Mouse (Mus musculus): Measurements from ENCODE around the gene Prdx5. TPM values are rescaled to one million over a fixed set of nuclear protein-coding genes. Genes with fewer than 3 reads are reported as not detected.
"Not testable (repeated sequence)": the region's sequence is repeated elsewhere in the genome, so short reads cannot be mapped to it uniquely, and the experiment has no call there.

The Prdx5 gene
- polyA plus RNA-seq, 1 experiment from 2014 or later: 169 TPM

DNA sequence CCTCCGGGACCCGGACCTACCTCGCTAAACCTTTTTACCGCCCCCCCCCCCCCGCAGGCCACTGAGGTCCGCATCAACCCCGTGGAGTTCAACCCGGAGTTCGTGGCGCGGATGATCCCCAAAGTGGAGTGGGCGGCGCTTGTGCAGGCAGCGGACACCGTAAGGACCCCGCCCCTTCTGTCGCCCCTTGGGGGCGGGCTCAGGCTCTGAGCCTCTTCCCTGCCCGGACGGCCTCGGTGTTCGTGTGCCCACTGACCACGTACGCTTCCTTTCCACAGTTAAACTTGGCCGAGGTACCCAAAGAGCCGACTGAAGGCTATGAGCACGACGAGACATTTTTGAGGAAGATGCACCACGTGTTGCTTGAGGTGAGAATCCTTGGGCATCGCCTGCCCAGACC, 400 bp upstream of the Prdx5 start:
- H3K4me1 ChIP-seq: peaks cover 34% of the 10 kb centered on the region
- under 1% methylated on average over 29 of the region's 30 CpGs for whole genome bisulfite sequencing

DNA sequence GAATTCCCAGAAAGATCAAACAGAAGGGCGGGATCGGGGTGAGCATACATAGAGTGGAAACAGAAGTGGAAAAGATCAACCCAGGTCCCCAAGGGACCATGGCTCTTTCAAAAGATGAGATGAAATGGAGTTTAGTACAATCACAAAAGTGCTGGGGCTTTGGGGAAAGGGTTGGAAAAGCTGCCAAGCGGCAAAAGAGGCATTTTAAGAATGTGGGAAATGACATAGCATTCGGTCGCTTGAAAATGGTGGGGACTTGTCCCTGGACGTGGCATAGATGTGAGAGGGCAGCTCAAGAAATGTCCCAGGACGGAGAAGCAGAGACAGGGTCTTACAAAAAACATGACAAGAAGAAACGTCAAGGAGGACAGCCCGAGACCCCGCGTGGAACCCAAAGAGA, 885 bp downstream of the Prdx5 start:
- no peaks in the 10 kb centered on the region for H3K27me3 ChIP-seq (ENCODE audit: low read depth, poor library complexity, severe bottlenecking)
- DNase-seq (ENCODE audit: low spot score): no peak
- no peaks in the 10 kb centered on the region for H3K9me3 ChIP-seq (replicated peaks)
- peak overlapping the region; percentile 82 for H3K4me3 ChIP-seq
- peaks cover 64% of the 10 kb centered on the region for H3K36me3 ChIP-seq
- 14% methylated on average over 11 of the region's 11 CpGs for WGBS
- H3K4me1 ChIP-seq: peaks cover 34% of the 10 kb centered on the region
- peak overlapping the region; percentile 90 for H3K27ac ChIP-seq (replicated peaks)

More for the DNA sequence above, 400 bp upstream of the Prdx5 start:
- peaks cover 54% of the 10 kb centered on the region for H3K36me3 ChIP-seq
- DNase-seq (ENCODE audit: low spot score): peak; percentile 43
- H3K4me3 ChIP-seq: peak overlapping the region; percentile 82
- H3K9me3 ChIP-seq (replicated peaks); H3K27me3 ChIP-seq (ENCODE audit: low read depth, poor library complexity, severe bottlenecking): not testable (repeated sequence)
- H3K27ac ChIP-seq (replicated peaks): peak overlapping the region; percentile 90

DNA sequence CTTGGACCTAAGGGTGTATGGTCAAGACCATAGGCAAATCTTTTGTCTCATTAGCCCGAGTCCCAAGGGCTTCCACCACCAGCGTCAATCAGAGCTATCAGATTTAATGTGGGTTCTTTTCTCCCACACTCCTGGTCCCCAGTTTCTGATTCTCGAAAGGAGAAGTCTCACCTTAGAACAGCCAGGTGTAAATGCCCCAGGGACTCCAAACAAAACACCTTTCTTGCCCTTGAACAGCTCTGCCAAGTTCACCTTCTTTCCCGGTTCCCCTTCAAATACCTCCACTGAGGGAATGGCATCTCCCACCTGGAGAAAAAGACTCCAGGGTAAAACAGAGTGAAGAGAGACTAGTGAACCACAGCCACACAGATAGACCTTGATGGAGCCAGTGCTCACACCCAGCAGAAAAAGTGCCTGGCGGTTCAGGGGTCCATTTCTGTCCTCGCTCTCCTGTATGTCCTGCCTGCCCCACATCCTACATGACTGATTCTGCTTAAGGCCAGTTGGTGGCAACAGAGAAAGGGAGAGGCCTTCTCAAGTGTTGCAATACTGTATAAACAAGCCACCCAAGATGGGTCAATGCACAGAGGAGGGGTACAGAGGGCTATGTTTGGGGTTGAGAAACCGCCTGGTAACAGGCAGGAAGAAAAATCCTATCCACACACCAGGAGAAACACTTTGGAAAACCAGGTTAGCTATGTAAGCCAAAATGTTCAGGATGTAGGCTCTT, 1.9 kb downstream of the Prdx5 start:
- no peak overlapping the region for H3K27ac ChIP-seq (replicated peaks)
- peak overlapping the region; percentile 82 for H3K4me3 ChIP-seq
- peaks cover 57% of the 10 kb centered on the region for H3K36me3 ChIP-seq

DNA sequence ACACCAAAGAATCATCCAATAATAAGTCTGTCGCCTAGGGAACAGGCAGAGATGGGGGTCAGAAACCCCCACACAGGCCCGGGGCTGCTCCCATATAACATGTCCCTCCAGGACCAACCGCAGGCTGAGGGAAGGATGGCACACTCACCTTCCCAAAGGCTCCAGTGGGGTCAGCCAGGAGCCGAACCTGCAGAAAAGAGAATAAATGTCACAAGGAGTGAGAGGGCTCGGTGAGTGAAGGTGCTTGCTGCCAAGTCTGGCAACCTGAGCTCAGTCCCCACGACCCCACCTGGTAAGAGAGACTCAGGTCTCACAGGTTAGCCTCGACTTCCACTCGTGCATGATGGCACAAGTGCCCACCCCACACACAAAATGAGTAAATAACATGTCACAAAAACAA, 2.8 kb downstream of the Prdx5 start:
- 92% methylated on average over 8 of the region's 8 CpGs for WGBS

More for the DNA sequence above, 1.9 kb downstream of the Prdx5 start:
- no peak for DNase-seq (ENCODE audit: low spot score)
- Histone ChIP-seq H3K9me3 (replicated peaks) (no peaks in the 10 kb centered on the region), H3K27me3 (ENCODE audit: low read depth, poor library complexity, severe bottlenecking) (no peaks in the 10 kb centered on the region), H3K4me1 (peaks cover 34% of the 10 kb centered on the region)
- WGBS: 88% methylated on average over 7 of the region's 7 CpGs

DNA sequence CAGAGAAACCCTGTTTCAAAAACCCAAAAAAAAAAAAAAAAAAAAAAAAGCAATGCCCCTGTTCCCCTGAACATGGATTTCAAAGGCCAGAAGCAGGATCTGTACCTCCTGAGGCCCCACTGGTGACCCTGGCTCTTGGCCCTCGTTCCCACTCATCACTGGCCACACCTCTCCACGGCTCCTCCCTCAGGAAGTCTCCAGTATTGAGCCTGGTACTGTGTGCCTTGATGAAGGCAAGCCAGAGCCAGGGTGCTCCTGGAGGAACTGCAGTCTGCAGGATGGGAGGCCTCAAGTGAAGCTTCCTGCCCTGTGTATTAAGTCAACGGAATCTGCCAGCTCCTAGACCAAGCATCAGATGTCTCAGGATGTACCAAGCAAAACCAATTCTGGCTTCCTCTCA, 3.7 kb downstream of the Prdx5 start:
- peaks cover 39% of the 10 kb centered on the region for H3K36me3 ChIP-seq
- no peak for DNase-seq (ENCODE audit: low spot score)
- 85% methylated on average over 3 of the region's 3 CpGs for WGBS
- H3K4me1 ChIP-seq: peaks cover 28% of the 10 kb centered on the region
- H3K27me3 ChIP-seq (ENCODE audit: low read depth, poor library complexity, severe bottlenecking): no peaks in the 10 kb centered on the region
- H3K9me3 ChIP-seq (replicated peaks): no peaks in the 10 kb centered on the region
- no peak overlapping the region for H3K4me3 ChIP-seq
- no peak overlapping the region for H3K27ac ChIP-seq (replicated peaks)

More for the DNA sequence above, 2.8 kb downstream of the Prdx5 start:
- Histone ChIP-seq H3K27me3 (ENCODE audit: low read depth, poor library complexity, severe bottlenecking) (no peaks in the 10 kb centered on the region), H3K4me1 (peaks cover 34% of the 10 kb centered on the region), H3K36me3 (peaks cover 48% of the 10 kb centered on the region), H3K9me3 (replicated peaks) (no peaks in the 10 kb centered on the region), H3K27ac (replicated peaks) (no peak overlapping the region), H3K4me3 (no peak overlapping the region)
- no peak for DNase-seq (ENCODE audit: low spot score)

DNA sequence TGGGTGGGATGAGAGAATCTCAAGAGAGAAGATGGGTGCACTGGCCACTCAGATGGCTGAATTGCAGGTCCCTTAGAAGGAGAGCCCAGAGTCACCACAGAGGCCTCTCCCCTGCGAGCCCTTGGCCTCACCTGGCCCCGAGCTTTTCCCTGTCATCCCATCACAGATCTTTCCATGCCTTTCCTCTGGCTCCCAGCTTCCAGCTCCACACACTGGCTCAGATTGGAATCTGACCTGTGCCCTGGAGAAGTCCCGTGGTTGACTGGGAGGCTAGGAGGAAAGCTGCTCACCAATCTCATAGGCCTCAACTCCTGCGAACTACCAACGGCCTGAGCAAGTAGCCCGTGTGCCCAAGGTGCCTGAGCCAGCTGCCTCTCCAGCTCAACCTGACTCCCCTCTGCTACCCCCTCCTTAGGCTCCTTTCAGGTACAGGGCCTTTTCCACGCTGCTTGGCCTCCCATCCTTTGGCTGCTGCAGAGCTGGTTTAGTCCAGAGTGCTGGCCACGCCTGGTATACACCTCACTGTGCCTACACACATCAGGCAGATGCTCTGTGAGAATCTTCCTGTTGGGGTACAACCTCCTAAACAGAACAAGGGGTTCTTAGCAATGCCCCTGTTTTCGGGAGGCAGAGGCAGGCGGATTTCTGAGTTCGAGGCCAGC, 4.3 kb downstream of the Prdx5 start:
- Histone ChIP-seq H3K36me3 (peaks cover 35% of the 10 kb centered on the region), H3K27ac (replicated peaks) (no peak overlapping the region), H3K9me3 (replicated peaks) (no peaks in the 10 kb centered on the region), H3K4me3 (no peak overlapping the region), H3K27me3 (ENCODE audit: low read depth, poor library complexity, severe bottlenecking) (no peaks in the 10 kb centered on the region), H3K4me1 (peaks cover 24% of the 10 kb centered on the region)
- DNase-seq (ENCODE audit: low spot score): no peak
- 91% methylated on average over 11 of the region's 11 CpGs for WGBS

DNA sequence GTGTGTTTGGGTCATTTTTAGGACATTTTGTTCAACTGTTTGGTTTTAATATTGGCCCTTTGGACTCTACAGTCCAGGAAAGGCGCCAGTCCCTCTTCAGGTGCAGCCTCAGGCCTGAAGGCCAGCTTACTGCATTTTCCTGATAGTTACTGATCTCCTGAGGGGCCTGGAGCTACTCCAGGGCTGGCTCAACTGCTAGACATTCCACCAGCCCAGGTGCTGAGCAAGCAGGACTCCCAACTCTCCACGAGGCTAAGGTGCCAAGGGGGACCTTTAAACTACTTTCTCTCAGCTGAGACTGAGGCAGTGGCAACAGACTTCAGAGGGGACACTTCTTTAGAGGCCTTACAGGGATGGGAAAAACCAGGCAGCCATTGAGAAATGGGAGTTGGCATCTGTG, 5.1 kb downstream of the Prdx5 start:
- Histone ChIP-seq H3K4me1 (peaks cover 22% of the 10 kb centered on the region), H3K4me3 (no peak overlapping the region), H3K9me3 (replicated peaks) (0 out of 2 replicates have a peak, but pooled peaks cover 7% of the 10 kb centered on the region), H3K36me3 (peaks cover 35% of the 10 kb centered on the region), H3K27ac (replicated peaks) (no peak overlapping the region), H3K27me3 (ENCODE audit: low read depth, poor library complexity, severe bottlenecking) (no peaks in the 10 kb centered on the region)
- 79% methylated on average over 2 of the region's 2 CpGs for WGBS
- DNase-seq (ENCODE audit: low spot score): no peak

DNA sequence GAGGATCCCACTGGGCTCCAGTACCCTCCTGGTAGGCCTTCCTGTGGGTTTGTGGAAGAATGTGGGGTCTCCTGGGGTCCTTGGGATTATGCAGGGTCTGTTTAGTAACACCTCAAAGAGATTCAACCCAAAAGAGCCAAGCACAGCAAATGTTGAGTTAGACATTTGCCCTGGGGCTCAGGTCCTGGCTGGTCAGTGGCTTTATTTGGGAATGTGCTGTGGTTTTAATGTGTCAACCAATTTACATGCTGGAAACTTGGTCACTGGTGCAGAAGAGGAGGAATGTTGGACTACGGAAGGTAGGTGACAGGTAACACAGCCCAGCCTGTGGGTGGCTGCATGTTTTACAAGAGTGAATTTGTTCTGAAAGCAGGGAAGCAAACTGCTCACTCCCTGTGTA, 6.9 kb downstream of the Prdx5 start:
- Histone ChIP-seq H3K9me3 (replicated peaks) (0 out of 2 replicates have a peak, but pooled peaks cover 8% of the 10 kb centered on the region), H3K27me3 (ENCODE audit: low read depth, poor library complexity, severe bottlenecking) (no peaks in the 10 kb centered on the region), H3K36me3 (peaks cover 35% of the 10 kb centered on the region), H3K4me1 (peaks cover 6% of the 10 kb centered on the region), H3K4me3 (no peak overlapping the region), H3K27ac (replicated peaks) (no peak overlapping the region)
- DNase-seq (ENCODE audit: low spot score): no peak
- WGBS: 92% methylated on average over 1 of the region's 1 CpGs

DNA sequence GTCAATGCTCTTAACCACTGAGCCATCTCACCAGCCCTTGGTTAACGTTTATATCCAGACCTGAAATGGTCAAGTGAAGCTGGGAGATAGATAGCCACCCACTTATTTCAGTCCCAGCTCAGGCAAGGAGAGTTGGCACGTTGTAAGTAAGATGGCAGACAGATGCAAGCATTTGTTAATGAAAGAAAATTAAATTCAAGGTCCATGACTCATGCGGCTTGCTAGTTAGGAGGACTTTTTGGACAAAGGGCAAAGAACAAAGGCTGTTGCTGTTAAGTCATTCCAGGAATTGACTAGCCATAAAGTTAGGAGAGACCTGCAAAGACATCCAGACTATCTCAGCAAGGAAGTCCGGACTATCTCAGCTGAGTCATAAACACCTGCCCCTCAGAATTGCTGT, 10.3 kb downstream of the Prdx5 start:
- no peaks in the 10 kb centered on the region for H3K27me3 ChIP-seq (ENCODE audit: low read depth, poor library complexity, severe bottlenecking)
- no peak for DNase-seq (ENCODE audit: low spot score)
- 86% methylated on average over 4 of the region's 4 CpGs for WGBS
- H3K9me3 ChIP-seq (replicated peaks): peaks cover 16% of the 10 kb centered on the region; the same call in 1 of the 2 replicates
- peaks cover 9% of the 10 kb centered on the region for H3K36me3 ChIP-seq
- H3K4me1 ChIP-seq: no peaks in the 10 kb centered on the region
- no peak overlapping the region for H3K27ac ChIP-seq (replicated peaks)
- H3K4me3 ChIP-seq: no peak overlapping the region

DNA sequence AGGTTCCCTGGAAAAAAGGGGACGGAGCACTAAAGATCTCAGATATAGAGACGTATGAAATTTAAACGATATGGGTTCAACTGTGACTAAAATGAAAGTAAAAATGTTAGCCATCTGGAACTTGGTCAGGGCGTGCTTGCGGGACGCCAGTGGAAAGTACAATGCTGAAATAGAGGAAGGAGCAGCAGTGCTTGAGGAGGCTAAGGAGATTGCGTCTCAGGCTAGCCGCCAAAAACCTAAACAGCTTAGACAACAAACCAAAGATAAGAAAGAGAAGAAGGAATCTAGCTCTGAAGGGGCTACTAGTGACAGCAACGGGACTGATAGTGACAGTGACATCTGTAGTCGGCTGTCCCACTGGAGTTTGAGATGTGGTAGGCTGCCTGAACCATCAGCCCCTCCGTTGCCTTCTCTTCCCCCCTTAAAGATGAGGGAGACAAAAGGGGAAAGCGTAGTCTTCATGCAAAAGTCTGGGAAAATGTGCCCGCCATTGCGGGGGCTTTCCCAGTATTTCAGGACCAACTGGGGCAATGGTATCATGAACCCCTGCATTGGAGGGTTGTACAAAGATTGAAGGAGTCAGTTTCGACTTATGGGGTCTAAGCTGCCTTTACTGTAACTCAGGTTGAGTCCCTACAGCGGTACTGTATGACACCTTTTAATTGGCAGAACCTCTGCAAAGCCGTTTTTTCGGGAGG, 14.1 kb downstream of the Prdx5 start:
- not testable (repeated sequence) for H3K27ac ChIP-seq (replicated peaks); DNase-seq (ENCODE audit: low spot score); H3K4me3 ChIP-seq; H3K36me3 ChIP-seq; H3K4me1 ChIP-seq; H3K27me3 ChIP-seq (ENCODE audit: low read depth, poor library complexity, severe bottlenecking)
- 94% methylated on average over 18 of the region's 18 CpGs for WGBS
- H3K9me3 ChIP-seq (replicated peaks): peaks cover 16% of the 10 kb centered on the region; the same call in 1 of the 2 replicates

DNA sequence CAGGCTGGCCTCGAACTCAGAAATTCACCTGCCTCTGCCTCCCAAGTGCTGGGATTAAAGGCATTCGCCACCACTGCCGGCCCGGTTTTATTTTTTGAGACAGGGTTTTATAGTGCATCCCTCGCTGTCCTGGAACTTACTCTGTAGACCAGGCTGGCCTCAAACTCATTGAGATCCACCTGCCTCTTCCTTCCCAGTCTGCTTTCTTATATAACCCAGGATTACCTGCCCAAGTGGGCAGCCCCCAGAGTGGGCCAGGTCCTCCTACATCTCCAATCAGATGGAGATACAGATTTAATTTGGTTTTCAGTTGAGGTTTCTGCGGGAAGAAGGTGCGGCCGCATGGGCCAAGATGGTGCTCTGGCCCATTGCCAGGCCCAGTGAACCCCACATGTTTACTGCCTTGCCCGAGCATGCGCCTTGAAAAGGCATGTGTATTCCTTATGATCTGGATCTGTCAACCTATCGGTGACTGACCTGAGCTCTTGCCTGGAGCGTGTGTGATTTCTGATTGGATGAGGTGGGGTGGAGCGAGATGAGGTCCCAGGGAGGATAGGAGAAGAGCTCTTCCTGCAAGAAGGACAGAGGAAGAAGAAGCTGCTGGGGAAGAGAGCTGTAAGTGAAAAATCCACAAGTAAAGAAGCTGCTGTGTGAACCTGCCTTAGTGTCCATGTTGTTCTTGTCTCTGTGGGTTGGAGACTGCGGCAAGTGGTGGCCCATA, 16.0 kb downstream of the Prdx5 start:
- H3K36me3 ChIP-seq: no peaks in the 10 kb centered on the region
- no peaks in the 10 kb centered on the region for H3K4me1 ChIP-seq
- WGBS: 93% methylated on average over 14 of the region's 14 CpGs
- H3K9me3 ChIP-seq (replicated peaks): peaks cover 8% of the 10 kb centered on the region; the same call in 1 of the 2 replicates
- no peak overlapping the region for H3K4me3 ChIP-seq
- no peak for DNase-seq (ENCODE audit: low spot score)
- no peak overlapping the region for H3K27ac ChIP-seq (replicated peaks)
- no peaks in the 10 kb centered on the region for H3K27me3 ChIP-seq (ENCODE audit: low read depth, poor library complexity, severe bottlenecking)

DNA sequence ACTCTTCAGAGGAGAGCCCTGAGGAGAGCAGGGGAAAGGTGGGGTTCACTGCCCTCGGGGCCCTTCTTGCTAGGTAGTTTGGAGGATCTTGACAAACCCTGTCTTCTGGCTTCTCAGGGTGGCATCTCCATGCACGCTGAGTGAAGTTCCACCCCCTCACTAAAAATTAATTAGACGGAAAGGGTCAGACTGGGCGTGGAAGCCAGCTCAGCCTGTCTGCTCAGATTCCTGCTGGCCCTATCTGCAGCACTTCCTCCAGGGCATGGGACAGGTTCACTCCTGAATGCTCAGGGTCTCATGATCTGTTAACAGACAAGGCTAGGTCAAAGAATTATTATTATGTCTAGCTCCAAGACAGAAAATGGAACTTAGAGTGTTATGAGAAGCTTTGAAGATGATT, 17.4 kb downstream of the Prdx5 start:
- no peak for DNase-seq (ENCODE audit: low spot score)
- H3K4me3 ChIP-seq: no peak overlapping the region
- H3K4me1 ChIP-seq: no peaks in the 10 kb centered on the region
- no peaks in the 10 kb centered on the region for H3K36me3 ChIP-seq
- peaks cover 8% of the 10 kb centered on the region; the same call in 1 of the 2 replicates for H3K9me3 ChIP-seq (replicated peaks)
- no peaks in the 10 kb centered on the region for H3K27me3 ChIP-seq (ENCODE audit: low read depth, poor library complexity, severe bottlenecking)
- WGBS: 70% methylated on average over 4 of the region's 4 CpGs
- H3K27ac ChIP-seq (replicated peaks): no peak overlapping the region
